Mouse (Mus musculus) thymus, adult 2 months (tissue): Measurements from ENCODE around the gene Bcl11a. TPM values are rescaled to one million over a fixed set of nuclear protein-coding genes. Genes with fewer than 3 reads are reported as not detected.

Source experiments
- DNase-seq: peaks from one replicate; pipeline ENCODE4 v3.0.0; 2021
- H3K27ac ChIP-seq: fragments of 200-500 bp; 2 replicates; pipeline ENCODE4 v1.5.1; 2012; ENCODE audit warnings: low read length, control low read depth; ENCODE audit not compliant: control insufficient read depth, insufficient read depth
- H3K27me3 ChIP-seq: fragments of 200-500 bp; 2 replicates; pipeline ENCODE4 v1.6.1; 2012; ENCODE audit warnings: mild to moderate bottlenecking, low read length, moderate library complexity, mixed read lengths; ENCODE audit not compliant: control insufficient read depth, insufficient read depth
- H3K36me3 ChIP-seq: fragments of 200-500 bp; 2 replicates; pipeline ENCODE4 v1.6.1; 2012; ENCODE audit warnings: mild to moderate bottlenecking, low read length, moderate library complexity; ENCODE audit not compliant: control insufficient read depth, insufficient read depth
- H3K4me1 ChIP-seq: fragments of 200-500 bp; replicated peaks from 2 replicates; pipeline ENCODE4 v1.6.1; 2012; ENCODE audit warnings: low read length; ENCODE audit not compliant: control insufficient read depth, insufficient read depth
- H3K4me3 ChIP-seq: fragments of 200-500 bp; 2 replicates; pipeline ENCODE4 v1.5.1; 2012; ENCODE audit warnings: mild to moderate bottlenecking, low read length, control low read depth, moderate library complexity; ENCODE audit not compliant: control insufficient read depth, insufficient read depth
- CTCF ChIP-seq: fragments of 200-500 bp; IDR thresholded peaks from 2 replicates; pipeline ENCODE4 v1.5.1; 2012; ENCODE audit warnings: mild to moderate bottlenecking, control low read depth, low read length, moderate library complexity, borderline replicate concordance; ENCODE audit not compliant: control insufficient read depth, poor library complexity, insufficient read depth; ENCODE audit errors: extremely low read depth
- POLR2A ChIP-seq: fragments of 200-500 bp; IDR thresholded peaks from 2 replicates; pipeline ENCODE4 v1.6.1; 2012; ENCODE audit warnings: mild to moderate bottlenecking, low read length, control low read depth, moderate library complexity; ENCODE audit not compliant: control insufficient read depth, poor library complexity, insufficient read depth; ENCODE audit errors: extremely low read depth
- WGBS: fragments of 180-500 bp; shearing (Covaris S2); methylation state at CpG from one replicate; pipeline ENCODE4 v1.1.7; 2018; 5-methylcytosine and 5-hydroxymethylcytosine counted together
- polyA plus RNA-seq: library from polyadenylated mRNA; depleted of rRNA; stranded (reverse); fragments of >200 nt; gene quantifications from 2 replicates; pipeline ENCODE4 v1.2.3, GENCODE M21; 2012

The Bcl11a gene
- polyA plus RNA-seq, 1 experiment = 2.7 TPM

- H3K27me3 ChIP-seq = no peaks in the 10 kb centered on the region
- no peak for DNase-seq
- WGBS = 93% methylated on average over 6 of the region's 6 CpGs
- TF ChIP-seq POLR2A = no peak
- no peak for TF ChIP-seq CTCF
- no peaks in the 10 kb centered on the region for H3K4me1 ChIP-seq
- H3K27ac ChIP-seq = no peak overlapping the region
- H3K36me3 ChIP-seq = no peaks in the 10 kb centered on the region
- H3K4me3 ChIP-seq = no peak overlapping the region
Observed at GRCm38 (mm10) chr11:24147698-24148097, 69.8 kb downstream of the Bcl11a start.

- Histone ChIP-seq H3K27me3 (no peaks in the 10 kb centered on the region), H3K4me3 (no peak overlapping the region), H3K4me1 (no peaks in the 10 kb centered on the region), H3K27ac (no peak overlapping the region), H3K36me3 (no peaks in the 10 kb centered on the region)
- TF ChIP-seq POLR2A (no peak), CTCF (no peak)
- no peak for DNase-seq
- 95% methylated on average over 3 of the region's 3 CpGs for WGBS
Observed at GRCm38 (mm10) chr11:24148545-24148944, 70.7 kb downstream of the Bcl11a start.

- H3K4me1 ChIP-seq = no peaks in the 10 kb centered on the region
- H3K27ac ChIP-seq = no peak overlapping the region
- no peaks in the 10 kb centered on the region for H3K27me3 ChIP-seq
- no peak overlapping the region for H3K4me3 ChIP-seq
- TF ChIP-seq POLR2A (no peak), CTCF (no peak)
- DNase-seq = no peak
- no peaks in the 10 kb centered on the region for H3K36me3 ChIP-seq
- WGBS = 85% methylated on average over 9 of the region's 9 CpGs
Observed at GRCm38 (mm10) chr11:24149462-24150220, 71.8 kb downstream of the Bcl11a start.

GRCm38 (mm10) chr11:24152076-24152784 is 74.4 kb downstream of the Bcl11a start:
- no peak for DNase-seq
- TF ChIP-seq POLR2A = no peak
- TF ChIP-seq CTCF = no peak
- Histone ChIP-seq H3K27me3 (no peaks in the 10 kb centered on the region), H3K27ac (no peak overlapping the region), H3K36me3 (no peaks in the 10 kb centered on the region), H3K4me3 (no peak overlapping the region), H3K4me1 (no peaks in the 10 kb centered on the region)
- WGBS = 92% methylated on average over 7 of the region's 7 CpGs

- H3K4me1 ChIP-seq = no peaks in the 10 kb centered on the region
- no peaks in the 10 kb centered on the region for H3K36me3 ChIP-seq
- no peak overlapping the region for H3K27ac ChIP-seq
- H3K27me3 ChIP-seq = no peaks in the 10 kb centered on the region
- no peak for TF ChIP-seq POLR2A
- no peak for TF ChIP-seq CTCF
- 99% methylated on average over 10 of the region's 10 CpGs for WGBS
- H3K4me3 ChIP-seq = no peak overlapping the region
- no peak for DNase-seq
Observed at GRCm38 (mm10) chr11:24153049-24153448, 75.2 kb downstream of the Bcl11a start.

- 60% methylated on average over 9 of the region's 9 CpGs for WGBS
- H3K4me1 ChIP-seq = no peaks in the 10 kb centered on the region
- no peak for DNase-seq
- no peak overlapping the region for H3K4me3 ChIP-seq
- H3K36me3 ChIP-seq = no peaks in the 10 kb centered on the region
- no peak overlapping the region for H3K27ac ChIP-seq
- H3K27me3 ChIP-seq = no peaks in the 10 kb centered on the region
- TF ChIP-seq CTCF (no peak), POLR2A (no peak)
Observed at GRCm38 (mm10) chr11:24158026-24158425, 80.2 kb downstream of the Bcl11a start.
